ENCODE assay signal across 8 mouse cellular contexts in genomic region chr2:33986420-33986819, GRCm38 (mm10).
DNase-seq lines count a peak whose midpoint lies in the region; ATAC-seq lines count a peak whose summit lies in the region.

No protein-coding gene starts in this region.

- ATAC-seq in heart, embryonic 13.5 days (ENCODE audit: extremely low read depth, insufficient number of reproducible peaks, low FRiP score, low TSS enrichment): no peak
- no peak for ATAC-seq in heart, embryonic 12.5 days (ENCODE audit: insufficient number of reproducible peaks, low FRiP score)
- ATAC-seq in kidney, embryonic 16.5 days (ENCODE audit: low FRiP score, low TSS enrichment): peak; percentile 56; the same call in 1 of the 2 replicates

- peaks cover 10% of the 10 kb centered on the region for H3K27me3 ChIP-seq in heart, embryonic 13.5 days (replicated peaks)
- peaks cover 8% of the 10 kb centered on the region; the same call in 1 of the 2 replicates for H3K27me3 ChIP-seq in heart, embryonic 12.5 days (replicated peaks)
- H3K27me3 ChIP-seq in kidney, embryonic 16.5 days (ENCODE audit: insufficient read depth, low read length): no peaks in the 10 kb centered on the region

- no peak overlapping the region for H3K4me3 ChIP-seq in heart, embryonic 13.5 days
- H3K4me3 ChIP-seq in heart, embryonic 12.5 days: no peak overlapping the region
- no peak overlapping the region for H3K4me3 ChIP-seq in kidney, embryonic 16.5 days (ENCODE audit: low read length)

- no peak overlapping the region for H3K27ac ChIP-seq in heart, embryonic 13.5 days (replicated peaks)
- no peak overlapping the region for H3K27ac ChIP-seq in heart, embryonic 12.5 days (ENCODE audit: poor library complexity, severe bottlenecking)
- no peak overlapping the region for H3K27ac ChIP-seq in kidney, embryonic 16.5 days (ENCODE audit: low read length)

- DNase-seq in urinary bladder, postnatal 14 days (ENCODE audit: low spot score): peak; percentile 16
- DNase-seq in urinary bladder, postnatal 4 days (ENCODE audit: low spot score in 2 of 2): no peak
- peak; percentile 65 for DNase-seq in retina, embryonic 14.5 days (ENCODE audit: low spot score)
- DNase-seq in T-cell, adult 2 months (ENCODE audit: low spot score): no peak
- DNase-seq in spleen, postnatal 14 days (ENCODE audit: low spot score in 2 of 2): no peak

- H3K36me3 ChIP-seq in heart, embryonic 13.5 days: no peaks in the 10 kb centered on the region
- H3K36me3 ChIP-seq in heart, embryonic 12.5 days: no peaks in the 10 kb centered on the region
- no peaks in the 10 kb centered on the region for H3K36me3 ChIP-seq in kidney, embryonic 16.5 days (ENCODE audit: insufficient read depth, low read length)

- WGBS in heart, embryonic 13.5 days: 28% methylated on average over 4 of the region's 4 CpGs
- 19% methylated on average over 4 of the region's 4 CpGs for WGBS in heart, embryonic 12.5 days
- 27% methylated on average over 4 of the region's 4 CpGs for WGBS in kidney, embryonic 16.5 days

- no peaks in the 10 kb centered on the region for H3K4me1 ChIP-seq in heart, embryonic 13.5 days
- H3K4me1 ChIP-seq in heart, embryonic 12.5 days (replicated peaks): no peaks in the 10 kb centered on the region
- H3K4me1 ChIP-seq in kidney, embryonic 16.5 days (ENCODE audit: insufficient read depth, low read length): no peaks in the 10 kb centered on the region

- peak overlapping the region; percentile 34; the same call in 1 of the 2 replicates for H3K4me2 ChIP-seq in heart, embryonic 13.5 days
- H3K4me2 ChIP-seq in heart, embryonic 12.5 days: no peak overlapping the region
- H3K4me2 ChIP-seq in kidney, embryonic 16.5 days (replicated peaks; ENCODE audit: low read depth, low read length): no peak overlapping the region

- no peak overlapping the region for H3K9ac ChIP-seq in heart, embryonic 13.5 days
- H3K9ac ChIP-seq in heart, embryonic 12.5 days: no peak overlapping the region
- H3K9ac ChIP-seq in kidney, embryonic 16.5 days (replicated peaks; ENCODE audit: low read length): no peak overlapping the region

- H3K9me3 ChIP-seq in heart, embryonic 13.5 days: no peaks in the 10 kb centered on the region
- no peaks in the 10 kb centered on the region for H3K9me3 ChIP-seq in heart, embryonic 12.5 days (replicated peaks)
- H3K9me3 ChIP-seq in kidney, embryonic 16.5 days (ENCODE audit: low read length): no peaks in the 10 kb centered on the region

Comparison
In these comparisons a context has a peak if more than half of its experiments do, and no peak if none do; other contexts are left out.
1. DNase-seq: peak in urinary bladder, postnatal 14 days (single experiment) and retina, embryonic 14.5 days (single experiment); none in urinary bladder, postnatal 4 days (0 of 2), T-cell, adult 2 months (single experiment) and spleen, postnatal 14 days (0 of 2).